Mouse (Mus musculus): Measurements from ENCODE around the gene Lhx9.

The Lhx9 gene

GRCm38 (mm10) chr1:138822255-138822984 lies 26.0 kb downstream of the Lhx9 start:
- H3K27me3 ChIP-seq (ENCODE audit: control insufficient read depth, insufficient read depth, low read length, poor library complexity, severe bottlenecking): no peaks in the 10 kb centered on the region
- H3K36me3 ChIP-seq (ENCODE audit: control insufficient read depth, insufficient read depth, low read length, poor library complexity, severe bottlenecking): no peaks in the 10 kb centered on the region
- peak; percentile 45 for DNase-seq (ENCODE audit: low read depth, low spot score)

GRCm38 (mm10) chr1:138801732-138802131 lies 46.6 kb downstream of the Lhx9 start:
- H3K27me3 ChIP-seq (ENCODE audit: control insufficient read depth, insufficient read depth, low read length, poor library complexity, severe bottlenecking): no peaks in the 10 kb centered on the region; the same call in 1 of the 2 replicates
- no peak for DNase-seq (ENCODE audit: low read depth, low spot score)
- H3K36me3 ChIP-seq (ENCODE audit: control insufficient read depth, insufficient read depth, low read length, poor library complexity, severe bottlenecking): no peaks in the 10 kb centered on the region

GRCm38 (mm10) chr1:138801296-138801695 lies 47.1 kb downstream of the Lhx9 start:
- no peaks in the 10 kb centered on the region; the same call in 1 of the 2 replicates for H3K27me3 ChIP-seq (ENCODE audit: control insufficient read depth, insufficient read depth, low read length, poor library complexity, severe bottlenecking)
- DNase-seq (ENCODE audit: low read depth, low spot score): no peak
- no peaks in the 10 kb centered on the region for H3K36me3 ChIP-seq (ENCODE audit: control insufficient read depth, insufficient read depth, low read length, poor library complexity, severe bottlenecking)

- DNase-seq (ENCODE audit: low read depth, low spot score): no peak
- H3K36me3 ChIP-seq (ENCODE audit: control insufficient read depth, insufficient read depth, low read length, poor library complexity, severe bottlenecking): no peaks in the 10 kb centered on the region
- no peaks in the 10 kb centered on the region; the same call in 1 of the 2 replicates for H3K27me3 ChIP-seq (ENCODE audit: control insufficient read depth, insufficient read depth, low read length, poor library complexity, severe bottlenecking)
Measured at GRCm38 (mm10) chr1:138799692-138800314, 48.6 kb downstream of the Lhx9 start.

- no peaks in the 10 kb centered on the region for H3K36me3 ChIP-seq (ENCODE audit: control insufficient read depth, insufficient read depth, low read length, poor library complexity, severe bottlenecking)
- no peak for DNase-seq (ENCODE audit: low read depth, low spot score)
- H3K27me3 ChIP-seq (ENCODE audit: control insufficient read depth, insufficient read depth, low read length, poor library complexity, severe bottlenecking): no peaks in the 10 kb centered on the region; the same call in 1 of the 2 replicates
Measured at GRCm38 (mm10) chr1:138798110-138798509, 50.3 kb downstream of the Lhx9 start.

GRCm38 (mm10) chr1:138785856-138786255 lies 62.5 kb downstream of the Lhx9 start:
- peak; percentile 3 for DNase-seq (ENCODE audit: low read depth, low spot score)
- no peaks in the 10 kb centered on the region for H3K36me3 ChIP-seq (ENCODE audit: control insufficient read depth, insufficient read depth, low read length, poor library complexity, severe bottlenecking)
- no peaks in the 10 kb centered on the region for H3K27me3 ChIP-seq (ENCODE audit: control insufficient read depth, insufficient read depth, low read length, poor library complexity, severe bottlenecking)

GRCm38 (mm10) chr1:138784019-138784418 lies 64.4 kb downstream of the Lhx9 start:
- DNase-seq (ENCODE audit: low read depth, low spot score): no peak
- Histone ChIP-seq H3K27me3 (ENCODE audit: control insufficient read depth, insufficient read depth, low read length, poor library complexity, severe bottlenecking) (no peaks in the 10 kb centered on the region), H3K36me3 (ENCODE audit: control insufficient read depth, insufficient read depth, low read length, poor library complexity, severe bottlenecking) (no peaks in the 10 kb centered on the region)

All from splenic B cell, adult 2 months (primary cell).